Mouse (Mus musculus): ENCODE measurements around the gene Smagp. TPM values are rescaled to one million over a fixed set of nuclear protein-coding genes. Genes with fewer than 3 reads are reported as not detected.

Gene Smagp
- 1.8 and 2.5 TPM in 2 replicates for polyA plus RNA-seq (2015; fragmentation: Nextera tagmentation; extraction: Ambion mirVana)

DNA sequence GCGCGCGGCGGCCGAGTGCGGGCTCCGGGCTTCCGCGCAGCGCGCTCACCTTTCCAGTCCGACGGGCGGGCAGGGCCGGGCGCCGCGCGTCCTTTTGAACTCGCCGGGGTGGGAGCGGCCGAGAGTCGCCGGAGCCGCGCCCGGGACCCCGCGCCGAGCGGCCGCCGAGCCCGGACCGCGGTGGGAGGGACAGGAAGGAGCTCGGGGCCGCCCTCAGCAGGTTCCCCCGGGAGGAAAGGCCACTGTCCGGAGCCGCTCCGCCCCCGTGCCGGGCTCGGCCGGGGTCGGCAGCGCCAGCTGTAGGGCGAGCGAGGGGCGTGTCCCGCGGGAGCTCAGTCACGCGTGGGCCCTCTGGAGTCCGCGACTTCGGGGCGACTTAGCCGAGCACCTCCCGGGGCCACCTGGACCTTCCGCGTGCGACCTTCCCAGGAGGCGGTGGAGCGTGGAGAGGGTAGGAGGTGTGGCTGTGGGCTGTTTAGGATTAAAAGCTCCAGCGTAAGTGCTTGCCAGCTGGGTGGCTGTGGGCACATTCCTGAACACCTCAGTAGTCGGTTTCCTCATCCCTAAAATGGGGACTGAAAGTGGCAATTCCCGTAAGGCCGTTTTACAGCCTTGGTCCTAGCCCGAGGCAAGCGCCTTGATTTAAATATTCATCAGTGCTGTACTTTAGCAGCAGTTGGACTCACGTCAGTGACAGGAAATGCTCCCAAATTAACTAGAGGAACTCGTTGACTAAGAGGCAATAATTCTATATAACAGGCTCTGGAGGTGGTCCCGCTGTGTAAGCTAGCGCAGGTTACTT, at the start of gene Smagp:
Gene Smagp, minus strand, starts transcription at position 241 of the 802 bp plus-strand sequence.
- H3K4me3 ChIP-seq = peak within 1 kb of the TSS; percentile 40
- no peaks in the 10 kb centered on the region for H3K36me3 ChIP-seq
- peaks cover 52% of the 10 kb centered on the region for H3K27me3 ChIP-seq
- H3K4me2 ChIP-seq (replicated peaks) = peak within 1 kb of the TSS; percentile 66
- H3K4me1 ChIP-seq = peaks cover 12% of the 10 kb centered on the region
- 0 out of 2 replicates have a peak within 1 kb of the TSS, but pooled peaks have one; percentile 9 for H3K9ac ChIP-seq (replicated peaks)
- H3K9me3 ChIP-seq = no peaks in the 10 kb centered on the region
- WGBS = under 1% methylated on average over 72 of the region's 77 CpGs
- no peak within 1 kb of the TSS for H3K27ac ChIP-seq (replicated peaks)
- ATAC-seq (replicated peaks) = no peak

DNA sequence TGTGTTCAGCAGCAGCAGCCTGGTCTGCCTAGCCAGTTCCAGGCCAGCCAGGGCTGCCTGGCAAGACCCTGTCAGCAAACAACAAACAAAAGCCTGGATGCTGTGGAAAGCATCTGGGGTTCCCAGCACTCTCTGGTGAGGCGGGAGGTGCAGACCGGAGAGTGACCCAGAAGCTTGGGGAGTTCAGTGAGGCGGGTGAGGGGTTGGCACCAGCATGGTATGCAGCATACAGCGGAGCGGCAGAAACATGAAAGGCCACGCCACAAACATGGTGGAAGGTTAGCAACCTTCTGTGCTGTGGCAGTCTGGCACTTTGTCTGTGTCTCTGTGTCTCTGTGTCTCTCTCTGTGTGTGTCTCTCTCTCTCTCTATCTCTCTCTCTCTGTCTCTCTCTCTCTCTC, 49.7 kb upstream of the Smagp start:
- H3K27me3 ChIP-seq = no peaks in the 10 kb centered on the region
- peaks cover 10% of the 10 kb centered on the region for H3K9me3 ChIP-seq
- no peak for ATAC-seq (replicated peaks)
- H3K9ac ChIP-seq (replicated peaks) = no peak overlapping the region
- no peak overlapping the region for H3K4me2 ChIP-seq (replicated peaks)
- H3K27ac ChIP-seq (replicated peaks) = no peak overlapping the region
- no peak overlapping the region for H3K4me3 ChIP-seq
- H3K4me1 ChIP-seq = no peaks in the 10 kb centered on the region
- no peaks in the 10 kb centered on the region for H3K36me3 ChIP-seq
- 76% methylated on average over 6 of the region's 6 CpGs for WGBS

DNA sequence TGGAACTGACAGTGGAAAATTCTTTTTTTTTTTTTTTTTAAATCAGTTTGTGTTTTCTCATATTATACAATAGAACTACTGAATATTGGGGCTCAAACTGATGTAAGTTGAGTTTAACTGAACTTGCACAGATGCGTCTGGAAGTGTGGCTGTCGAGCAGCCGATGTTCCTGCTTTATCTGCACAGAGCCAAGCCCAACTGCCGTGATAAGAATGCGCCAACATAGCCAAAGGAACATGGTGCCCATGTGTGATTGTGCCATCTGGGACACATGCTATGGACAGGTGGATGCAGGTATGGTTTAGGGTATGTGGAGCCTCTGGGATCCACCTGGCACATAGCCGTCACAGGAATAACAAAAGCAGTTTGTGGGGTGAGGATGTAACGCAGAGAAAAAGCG, 49.1 kb upstream of the Smagp start:
- ATAC-seq (replicated peaks) = no peak

DNA sequence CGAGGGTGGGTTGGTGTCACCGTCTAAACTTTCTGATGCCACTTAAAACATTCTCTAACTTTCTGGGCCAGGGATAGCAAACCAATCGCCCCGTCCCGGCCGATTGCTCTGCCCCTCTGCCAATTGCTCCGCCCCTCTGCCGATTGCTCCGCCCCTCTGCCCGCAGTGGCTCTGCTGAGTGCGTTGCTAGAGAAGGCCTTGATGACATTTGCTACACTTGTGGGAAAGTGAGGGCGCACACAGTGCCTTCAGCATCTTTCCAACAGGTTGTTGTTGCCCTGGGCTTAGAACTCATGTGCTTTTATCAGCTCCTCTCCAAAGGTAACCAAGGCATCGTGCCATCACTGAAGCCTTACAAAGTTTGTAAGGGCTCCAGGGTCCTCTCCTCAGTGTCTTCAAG, 48.5 kb upstream of the Smagp start:
- Histone ChIP-seq H3K4me2 (replicated peaks) (no peak overlapping the region), H3K4me1 (no peaks in the 10 kb centered on the region), H3K27ac (replicated peaks) (no peak overlapping the region), H3K27me3 (no peaks in the 10 kb centered on the region), H3K4me3 (no peak overlapping the region), H3K9me3 (peaks cover under 1% of the 10 kb centered on the region; the same call in 1 of the 2 replicates), H3K36me3 (no peaks in the 10 kb centered on the region), H3K9ac (replicated peaks) (no peak overlapping the region)
- 30% methylated on average over 13 of the region's 13 CpGs for WGBS
- ATAC-seq (replicated peaks) = no peak

More for the DNA sequence above, 49.1 kb upstream of the Smagp start:
- no peak overlapping the region for H3K4me2 ChIP-seq (replicated peaks)
- no peaks in the 10 kb centered on the region for H3K36me3 ChIP-seq
- H3K9ac ChIP-seq (replicated peaks) = no peak overlapping the region
- H3K27me3 ChIP-seq = no peaks in the 10 kb centered on the region
- WGBS = 93% methylated on average over 8 of the region's 8 CpGs
- peaks cover 7% of the 10 kb centered on the region for H3K9me3 ChIP-seq
- no peaks in the 10 kb centered on the region for H3K4me1 ChIP-seq
- H3K27ac ChIP-seq (replicated peaks) = no peak overlapping the region
- no peak overlapping the region for H3K4me3 ChIP-seq

DNA sequence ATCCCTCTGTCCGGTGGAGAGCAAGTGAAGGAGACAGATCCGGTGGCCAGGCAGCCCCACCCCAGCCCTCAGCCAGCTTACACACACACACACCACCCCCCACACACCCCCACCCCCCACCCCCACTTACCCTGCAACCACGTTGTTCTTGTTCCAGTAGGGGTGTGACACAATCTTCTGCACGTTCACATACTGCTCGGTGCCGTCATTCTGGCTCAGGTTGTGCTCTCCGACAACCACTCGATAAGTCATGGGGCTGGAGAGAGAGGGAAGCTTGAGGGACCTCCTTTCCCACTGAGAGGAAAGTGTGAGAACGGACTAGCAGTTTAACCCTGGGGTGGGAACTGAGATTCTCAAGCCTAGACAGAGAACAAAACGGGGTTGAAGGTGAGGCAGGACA, 47.7 kb upstream of the Smagp start:
- no peaks in the 10 kb centered on the region for H3K9me3 ChIP-seq
- no peak for ATAC-seq (replicated peaks)
- H3K4me1 ChIP-seq = no peaks in the 10 kb centered on the region
- H3K9ac ChIP-seq (replicated peaks) = no peak overlapping the region
- no peak overlapping the region for H3K27ac ChIP-seq (replicated peaks)
- H3K36me3 ChIP-seq = no peaks in the 10 kb centered on the region
- no peak overlapping the region for H3K4me3 ChIP-seq
- H3K4me2 ChIP-seq (replicated peaks) = no peak overlapping the region
- no peaks in the 10 kb centered on the region for H3K27me3 ChIP-seq
- WGBS = 77% methylated on average over 10 of the region's 10 CpGs

DNA sequence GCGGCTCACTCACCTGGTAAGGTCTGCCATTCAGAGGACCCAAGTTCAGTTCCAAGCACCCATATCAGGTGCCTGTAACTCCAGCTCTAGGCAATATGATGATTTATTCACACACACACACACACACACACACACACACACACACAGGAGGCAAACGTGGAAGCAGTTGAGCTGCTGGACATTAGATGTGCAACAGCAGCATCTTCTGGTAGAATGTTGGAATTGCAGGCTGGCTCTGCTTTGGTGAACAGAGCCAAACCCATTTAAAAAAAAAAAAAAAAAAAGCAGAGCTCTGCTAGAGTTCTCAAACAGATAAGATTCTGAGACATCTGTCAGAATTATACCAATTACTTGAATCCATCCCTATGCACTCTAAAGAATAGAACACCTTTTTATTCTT, 46.3 kb upstream of the Smagp start:
- H3K4me2 ChIP-seq (replicated peaks) = no peak overlapping the region
- no peak overlapping the region for H3K4me3 ChIP-seq
- H3K27ac ChIP-seq (replicated peaks) = no peak overlapping the region
- no peaks in the 10 kb centered on the region for H3K36me3 ChIP-seq
- ATAC-seq (replicated peaks) = no peak
- 50% methylated on average over 2 of the region's 2 CpGs for WGBS
- no peak overlapping the region for H3K9ac ChIP-seq (replicated peaks)
- H3K9me3 ChIP-seq = no peaks in the 10 kb centered on the region
- H3K27me3 ChIP-seq = no peaks in the 10 kb centered on the region
- no peaks in the 10 kb centered on the region for H3K4me1 ChIP-seq

DNA sequence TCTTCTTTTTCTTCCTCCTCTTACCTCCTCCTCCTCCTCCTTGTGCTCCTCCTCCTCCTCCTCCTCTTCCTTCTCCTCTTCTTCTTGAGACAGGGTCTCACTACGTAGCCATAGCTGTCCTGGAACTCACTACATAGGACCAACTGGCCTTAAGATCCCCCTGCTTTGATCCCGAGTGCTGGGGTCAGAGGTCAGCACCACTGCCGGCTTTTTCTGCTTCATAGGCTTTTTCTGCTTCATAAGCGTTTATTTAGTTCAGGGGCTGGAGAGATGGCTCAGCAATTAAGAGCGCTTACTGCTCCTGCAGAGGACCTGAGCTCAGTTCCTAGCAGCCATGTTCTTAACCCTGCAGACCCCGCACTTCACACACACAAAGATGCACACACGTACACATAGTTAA, 45.0 kb upstream of the Smagp start:
- no peak overlapping the region for H3K4me2 ChIP-seq (replicated peaks)
- H3K4me1 ChIP-seq = no peaks in the 10 kb centered on the region
- no peak for ATAC-seq (replicated peaks)
- no peaks in the 10 kb centered on the region for H3K9me3 ChIP-seq
- H3K27me3 ChIP-seq = no peaks in the 10 kb centered on the region
- H3K27ac ChIP-seq (replicated peaks) = no peak overlapping the region
- no peaks in the 10 kb centered on the region for H3K36me3 ChIP-seq
- H3K9ac ChIP-seq (replicated peaks) = no peak overlapping the region
- no peak overlapping the region for H3K4me3 ChIP-seq
- WGBS = 35% methylated on average over 7 of the region's 7 CpGs

DNA sequence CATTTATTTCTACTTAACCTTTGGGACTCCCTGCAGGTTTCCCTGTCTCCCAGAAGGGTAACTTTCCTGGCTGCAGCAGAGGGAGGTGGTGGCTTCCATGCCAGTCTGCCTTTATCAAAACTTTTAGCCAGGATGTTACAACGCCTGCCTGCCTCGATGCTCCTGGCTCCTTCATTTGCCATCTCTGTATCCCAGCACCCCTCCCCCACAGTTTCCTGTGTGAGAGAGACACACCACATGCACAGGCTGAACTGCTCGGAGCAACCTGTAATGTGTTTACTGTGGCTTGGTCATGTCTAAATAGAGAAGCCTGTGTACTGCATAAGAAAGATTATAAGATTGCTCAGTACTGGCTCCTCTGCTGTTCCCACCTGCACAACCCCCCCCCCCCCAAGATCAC, 43.6 kb upstream of the Smagp start:
- Histone ChIP-seq H3K27ac (replicated peaks) (no peak overlapping the region), H3K36me3 (no peaks in the 10 kb centered on the region), H3K4me2 (replicated peaks) (no peak overlapping the region), H3K9ac (replicated peaks) (no peak overlapping the region), H3K27me3 (no peaks in the 10 kb centered on the region), H3K4me3 (no peak overlapping the region), H3K4me1 (no peaks in the 10 kb centered on the region), H3K9me3 (no peaks in the 10 kb centered on the region)
- ATAC-seq (replicated peaks) = no peak
- 54% methylated on average over 3 of the region's 3 CpGs for WGBS

DNA sequence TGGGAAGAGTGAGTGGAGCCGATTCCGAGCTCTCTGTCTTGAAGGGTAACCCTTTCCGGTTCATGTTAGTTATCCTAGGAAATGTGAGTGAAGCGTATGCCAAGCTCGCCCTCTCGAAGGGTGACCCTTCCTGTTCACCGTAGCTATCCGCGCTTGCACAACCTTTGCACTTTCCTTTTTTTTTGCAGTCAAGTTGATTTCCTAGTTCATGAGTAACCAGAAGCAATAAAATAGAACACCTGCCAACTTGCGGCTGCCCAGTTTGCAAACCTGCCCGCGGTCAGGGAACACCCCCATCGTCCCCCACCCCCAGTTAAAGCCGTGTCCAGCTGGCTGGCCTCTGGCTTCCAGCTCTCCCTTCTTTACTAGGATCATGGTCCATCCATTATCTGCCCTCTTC, 42.3 kb upstream of the Smagp start:
- Histone ChIP-seq H3K36me3 (no peaks in the 10 kb centered on the region), H3K27me3 (no peaks in the 10 kb centered on the region), H3K9me3 (no peaks in the 10 kb centered on the region), H3K4me1 (no peaks in the 10 kb centered on the region), H3K27ac (replicated peaks) (no peak overlapping the region), H3K4me3 (no peak overlapping the region), H3K9ac (replicated peaks) (no peak overlapping the region), H3K4me2 (replicated peaks) (no peak overlapping the region)
- 92% methylated on average over 14 of the region's 14 CpGs for WGBS
- no peak for ATAC-seq (replicated peaks)

DNA sequence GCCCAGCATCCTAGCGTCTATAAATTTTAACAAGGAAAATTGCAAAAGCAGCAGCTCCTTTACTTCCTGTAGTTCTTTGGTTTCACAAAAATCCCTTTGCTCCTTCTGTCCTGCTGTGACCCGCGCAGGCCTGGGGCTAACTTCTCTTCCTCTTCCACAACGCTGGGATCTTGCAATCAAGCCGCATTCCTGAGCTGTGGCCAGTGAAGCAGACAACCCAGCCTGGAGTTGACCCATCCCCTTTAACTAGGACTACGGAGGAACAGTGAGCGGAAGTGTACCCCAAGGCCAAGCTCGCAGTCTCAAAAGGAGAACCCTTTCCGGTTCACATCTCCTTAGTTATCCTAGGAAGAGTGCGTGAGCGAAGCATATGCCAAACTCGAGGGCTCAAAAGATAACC, 41.8 kb upstream of the Smagp start:
- no peak overlapping the region for H3K4me2 ChIP-seq (replicated peaks)
- H3K27ac ChIP-seq (replicated peaks) = no peak overlapping the region
- no peaks in the 10 kb centered on the region for H3K4me1 ChIP-seq
- H3K9ac ChIP-seq (replicated peaks) = no peak overlapping the region
- H3K4me3 ChIP-seq = no peak overlapping the region
- WGBS = 86% methylated on average over 12 of the region's 12 CpGs
- no peaks in the 10 kb centered on the region for H3K36me3 ChIP-seq
- no peaks in the 10 kb centered on the region for H3K27me3 ChIP-seq
- no peak for ATAC-seq (replicated peaks)
- H3K9me3 ChIP-seq = no peaks in the 10 kb centered on the region

DNA sequence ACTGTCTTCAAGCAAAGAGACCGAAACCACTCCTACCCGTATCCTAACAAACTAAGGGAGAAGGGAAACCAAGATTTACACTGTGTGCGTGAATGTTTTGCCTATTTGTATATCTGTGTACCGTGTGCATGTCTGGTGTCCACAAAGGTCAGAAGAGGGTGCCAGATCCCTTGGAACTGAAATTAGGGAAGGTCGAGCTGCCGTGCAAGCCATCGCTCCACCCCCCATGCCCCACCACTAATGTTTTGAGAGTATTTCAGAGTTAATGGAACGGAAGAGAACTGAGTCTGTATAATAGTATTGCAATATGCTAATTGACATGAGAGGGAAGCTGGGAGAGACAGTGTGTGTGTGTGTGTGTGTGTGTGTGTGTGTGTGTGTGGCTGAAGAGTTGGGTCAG, 40.9 kb upstream of the Smagp start:
- no peak overlapping the region for H3K4me3 ChIP-seq
- WGBS = 73% methylated on average over 8 of the region's 8 CpGs
- H3K27ac ChIP-seq (replicated peaks) = no peak overlapping the region
- no peaks in the 10 kb centered on the region for H3K27me3 ChIP-seq
- H3K9ac ChIP-seq (replicated peaks) = no peak overlapping the region
- no peak overlapping the region for H3K4me2 ChIP-seq (replicated peaks)
- no peaks in the 10 kb centered on the region for H3K36me3 ChIP-seq
- H3K4me1 ChIP-seq = no peaks in the 10 kb centered on the region
- ATAC-seq (replicated peaks) = no peak
- H3K9me3 ChIP-seq = no peaks in the 10 kb centered on the region

DNA sequence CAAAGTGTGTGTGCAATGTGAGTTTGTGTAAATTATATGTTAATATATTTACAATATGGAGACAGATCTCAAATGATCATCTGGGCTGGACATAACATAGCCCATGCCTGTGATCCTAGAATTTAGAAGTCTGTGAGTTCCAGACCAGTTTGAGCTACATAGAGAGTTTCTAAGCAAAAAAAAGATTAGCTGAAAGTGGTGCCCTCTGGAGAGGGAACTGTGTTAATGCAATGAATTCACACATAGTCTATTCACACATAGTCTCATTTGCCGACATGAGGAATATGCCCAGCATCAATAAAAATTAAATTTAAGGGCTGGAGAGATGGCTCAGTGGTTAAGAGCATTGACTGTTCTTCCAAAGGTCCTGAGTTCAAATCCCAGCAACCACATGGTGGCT, 39.8 kb upstream of the Smagp start:
- Histone ChIP-seq H3K4me1 (no peaks in the 10 kb centered on the region), H3K9ac (replicated peaks) (no peak overlapping the region), H3K9me3 (no peaks in the 10 kb centered on the region), H3K4me3 (no peak overlapping the region), H3K27me3 (no peaks in the 10 kb centered on the region), H3K36me3 (no peaks in the 10 kb centered on the region), H3K27ac (replicated peaks) (no peak overlapping the region), H3K4me2 (replicated peaks) (no peak overlapping the region)
- no peak for ATAC-seq (replicated peaks)
- WGBS = 81% methylated on average over 1 of the region's 1 CpGs

DNA sequence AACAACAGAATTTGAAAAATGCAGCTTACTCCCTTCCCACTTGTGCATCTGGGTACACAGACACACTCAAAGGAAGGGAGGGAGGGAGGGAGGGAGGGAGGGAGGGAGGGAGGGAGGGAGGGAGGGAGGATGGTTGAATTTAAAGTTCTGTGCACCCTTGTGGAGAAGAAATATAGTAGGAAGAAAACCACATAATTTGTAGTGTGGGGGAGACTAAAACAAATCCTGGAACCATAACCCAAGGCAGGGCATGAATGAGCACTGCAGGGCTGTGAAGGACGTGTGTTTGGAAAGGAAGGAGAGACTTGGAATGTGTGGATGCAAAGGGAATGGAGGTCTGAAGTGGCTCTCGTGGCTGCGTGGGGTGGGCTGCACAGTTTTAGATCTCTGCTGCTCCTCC, 38.7 kb upstream of the Smagp start:
- H3K27ac ChIP-seq (replicated peaks) = no peak overlapping the region
- H3K36me3 ChIP-seq = no peaks in the 10 kb centered on the region
- H3K27me3 ChIP-seq = no peaks in the 10 kb centered on the region
- ATAC-seq (replicated peaks) = no peak
- no peaks in the 10 kb centered on the region for H3K9me3 ChIP-seq
- no peak overlapping the region for H3K9ac ChIP-seq (replicated peaks)
- WGBS = 66% methylated on average over 3 of the region's 3 CpGs
- no peak overlapping the region for H3K4me3 ChIP-seq
- H3K4me2 ChIP-seq (replicated peaks) = no peak overlapping the region
- H3K4me1 ChIP-seq = no peaks in the 10 kb centered on the region
